Mouse (Mus musculus) G1E (cell line): ENCODE data around the gene Sbk3.

Experiments used
- CTCF ChIP-seq: IDR thresholded peaks from 2 replicates; pipeline ENCODE4 v1.5.1; 2012; ENCODE audit warnings: low read depth, low read length, inconsistent platforms, mixed read lengths
- GATA1 ChIP-seq: IDR thresholded peaks from 2 replicates; pipeline ENCODE4 v1.6.1; 2012; ENCODE audit warnings: borderline replicate concordance, low read length, inconsistent platforms, mixed read lengths

DNA sequence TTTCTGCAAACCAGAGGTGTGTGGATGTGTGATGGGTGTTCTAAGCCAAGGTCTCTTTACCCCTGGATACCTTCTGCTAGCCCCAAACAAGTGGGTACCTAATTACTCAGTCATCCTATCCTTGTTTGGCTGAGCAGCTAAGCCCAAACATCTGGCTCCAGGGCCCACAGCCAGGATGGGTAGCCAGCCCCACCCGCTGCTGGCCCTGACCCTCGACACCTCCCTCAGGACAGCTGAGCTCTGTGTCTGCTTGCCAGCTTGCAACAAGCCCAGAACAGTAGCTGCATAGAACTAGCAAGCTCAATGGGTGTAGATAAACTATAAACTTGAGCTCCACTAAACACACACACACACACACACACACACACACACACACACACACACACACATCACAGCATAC is 23.1 kb downstream of the Sbk3 start:
- TF ChIP-seq GATA1, result no peak
- no peak for TF ChIP-seq CTCF
